Mouse (Mus musculus) thymus, adult 2 months (tissue): ENCODE results near the gene Zgrf1.

Experiments
- CTCF ChIP-seq: fragments of 200-500 bp; IDR thresholded peaks from 2 replicates; pipeline ENCODE4 v1.5.1; 2012; ENCODE audit warnings: mild to moderate bottlenecking, control low read depth, low read length, moderate library complexity, borderline replicate concordance; ENCODE audit not compliant: control insufficient read depth, poor library complexity, insufficient read depth; ENCODE audit errors: extremely low read depth
- POLR2A ChIP-seq: fragments of 200-500 bp; IDR thresholded peaks from 2 replicates; pipeline ENCODE4 v1.6.1; 2012; ENCODE audit warnings: mild to moderate bottlenecking, low read length, control low read depth, moderate library complexity; ENCODE audit not compliant: control insufficient read depth, poor library complexity, insufficient read depth; ENCODE audit errors: extremely low read depth

DNA sequence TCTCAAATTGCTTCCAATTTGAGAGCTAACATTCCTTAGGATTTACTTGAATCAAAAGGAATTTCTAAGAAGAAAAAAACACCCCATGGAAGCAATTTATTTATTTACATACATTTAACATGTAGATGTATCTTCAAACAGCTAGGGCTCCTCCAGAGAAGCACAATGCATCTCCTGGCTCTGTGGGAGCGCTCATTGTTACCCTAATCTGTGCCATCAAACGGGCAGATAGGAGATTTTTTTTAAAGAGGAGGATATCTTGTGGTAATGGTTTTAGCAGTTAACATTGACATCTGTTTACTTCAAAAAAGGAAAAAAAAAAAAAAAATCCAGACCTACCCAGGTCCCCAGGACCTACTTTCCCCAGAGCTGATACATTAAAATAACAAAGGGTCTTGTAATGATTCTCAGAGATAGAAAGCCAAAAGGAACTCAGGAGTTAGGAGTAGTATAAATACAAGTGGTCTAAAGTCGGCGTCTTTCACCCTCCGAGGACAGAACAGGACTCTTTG is 8.6 kb upstream of the Zgrf1 start:
- TF ChIP-seq POLR2A (no peak), CTCF (no peak)
